Mouse (Mus musculus): ENCODE data around the gene Nbas. TPM values are rescaled to one million over a fixed set of nuclear protein-coding genes. Genes with fewer than 3 reads are reported as not detected.

Nbas gene
- polyA plus RNA-seq, 1 experiment from 2014 or later = 13.7 TPM

GRCm38 (mm10) chr12:13448916-13449315, 180.0 kb downstream of the Nbas start:
- no peaks in the 10 kb centered on the region for H3K27me3 ChIP-seq (replicated peaks; ENCODE audit: control insufficient read depth, insufficient read depth, low read length)
- H3K4me1 ChIP-seq (replicated peaks; ENCODE audit: control insufficient read depth, insufficient read depth, low read length) = no peaks in the 10 kb centered on the region
- no peaks in the 10 kb centered on the region for H3K9me3 ChIP-seq (ENCODE audit: control insufficient read depth, low read length)
- H3K9ac ChIP-seq (replicated peaks; ENCODE audit: low read depth, low read length) = no peak overlapping the region
- ATAC-seq = no peak
- H3K4me2 ChIP-seq (ENCODE audit: low read length) = no peak overlapping the region
- no peak overlapping the region for H3K27ac ChIP-seq (ENCODE audit: low read length)
- no peaks in the 10 kb centered on the region for H3K36me3 ChIP-seq (ENCODE audit: control insufficient read depth, insufficient read depth)
- no peak overlapping the region for H3K4me3 ChIP-seq (replicated peaks; ENCODE audit: low read length)
- 83% methylated on average over 2 of the region's 2 CpGs for WGBS

- WGBS = 85% methylated on average over 2 of the region's 2 CpGs
- Histone ChIP-seq H3K4me1 (replicated peaks; ENCODE audit: control insufficient read depth, insufficient read depth, low read length) (no peaks in the 10 kb centered on the region), H3K9me3 (ENCODE audit: control insufficient read depth, low read length) (no peaks in the 10 kb centered on the region), H3K4me3 (replicated peaks; ENCODE audit: low read length) (no peak overlapping the region), H3K4me2 (ENCODE audit: low read length) (no peak overlapping the region), H3K27ac (ENCODE audit: low read length) (no peak overlapping the region), H3K27me3 (replicated peaks; ENCODE audit: control insufficient read depth, insufficient read depth, low read length) (no peaks in the 10 kb centered on the region), H3K9ac (replicated peaks; ENCODE audit: low read depth, low read length) (no peak overlapping the region), H3K36me3 (ENCODE audit: control insufficient read depth, insufficient read depth) (no peaks in the 10 kb centered on the region)
- ATAC-seq = no peak
Measured at GRCm38 (mm10) chr12:13452050-13452449, 183.1 kb downstream of the Nbas start.

- H3K4me2 ChIP-seq (ENCODE audit: low read length) = no peak overlapping the region
- no peak overlapping the region for H3K9ac ChIP-seq (replicated peaks; ENCODE audit: low read depth, low read length)
- H3K36me3 ChIP-seq (ENCODE audit: control insufficient read depth, insufficient read depth) = no peaks in the 10 kb centered on the region
- WGBS = 90% methylated on average over 6 of the region's 6 CpGs
- no peak overlapping the region for H3K27ac ChIP-seq (ENCODE audit: low read length)
- H3K4me3 ChIP-seq (replicated peaks; ENCODE audit: low read length) = no peak overlapping the region
- no peaks in the 10 kb centered on the region for H3K4me1 ChIP-seq (replicated peaks; ENCODE audit: control insufficient read depth, insufficient read depth, low read length)
- no peaks in the 10 kb centered on the region for H3K9me3 ChIP-seq (ENCODE audit: control insufficient read depth, low read length)
- no peaks in the 10 kb centered on the region for H3K27me3 ChIP-seq (replicated peaks; ENCODE audit: control insufficient read depth, insufficient read depth, low read length)
- ATAC-seq = no peak
Measured at GRCm38 (mm10) chr12:13460223-13460853, 191.4 kb downstream of the Nbas start.

GRCm38 (mm10) chr12:13461558-13462153, 192.7 kb downstream of the Nbas start:
- no peaks in the 10 kb centered on the region for H3K27me3 ChIP-seq (replicated peaks; ENCODE audit: control insufficient read depth, insufficient read depth, low read length)
- ATAC-seq = no peak
- H3K4me2 ChIP-seq (ENCODE audit: low read length) = no peak overlapping the region
- H3K9ac ChIP-seq (replicated peaks; ENCODE audit: low read depth, low read length) = no peak overlapping the region
- H3K4me3 ChIP-seq (replicated peaks; ENCODE audit: low read length) = no peak overlapping the region
- no peaks in the 10 kb centered on the region for H3K36me3 ChIP-seq (ENCODE audit: control insufficient read depth, insufficient read depth)
- H3K9me3 ChIP-seq (ENCODE audit: control insufficient read depth, low read length) = no peaks in the 10 kb centered on the region
- no peak overlapping the region for H3K27ac ChIP-seq (ENCODE audit: low read length)
- H3K4me1 ChIP-seq (replicated peaks; ENCODE audit: control insufficient read depth, insufficient read depth, low read length) = no peaks in the 10 kb centered on the region
- WGBS = 80% methylated on average over 9 of the region's 9 CpGs

- Histone ChIP-seq H3K4me1 (replicated peaks; ENCODE audit: control insufficient read depth, insufficient read depth, low read length) (no peaks in the 10 kb centered on the region), H3K27me3 (replicated peaks; ENCODE audit: control insufficient read depth, insufficient read depth, low read length) (no peaks in the 10 kb centered on the region), H3K9me3 (ENCODE audit: control insufficient read depth, low read length) (no peaks in the 10 kb centered on the region), H3K4me3 (replicated peaks; ENCODE audit: low read length) (no peak overlapping the region), H3K36me3 (ENCODE audit: control insufficient read depth, insufficient read depth) (no peaks in the 10 kb centered on the region), H3K9ac (replicated peaks; ENCODE audit: low read depth, low read length) (no peak overlapping the region), H3K4me2 (ENCODE audit: low read length) (no peak overlapping the region), H3K27ac (ENCODE audit: low read length) (no peak overlapping the region)
- no peak for ATAC-seq
- 85% methylated on average over 6 of the region's 6 CpGs for WGBS
Measured at GRCm38 (mm10) chr12:13462397-13462796, 193.5 kb downstream of the Nbas start.

GRCm38 (mm10) chr12:13465554-13465953, 196.6 kb downstream of the Nbas start:
- Histone ChIP-seq H3K4me3 (replicated peaks; ENCODE audit: low read length) (no peak overlapping the region), H3K36me3 (ENCODE audit: control insufficient read depth, insufficient read depth) (no peaks in the 10 kb centered on the region), H3K4me2 (ENCODE audit: low read length) (no peak overlapping the region), H3K9me3 (ENCODE audit: control insufficient read depth, low read length) (no peaks in the 10 kb centered on the region), H3K27me3 (replicated peaks; ENCODE audit: control insufficient read depth, insufficient read depth, low read length) (no peaks in the 10 kb centered on the region), H3K9ac (replicated peaks; ENCODE audit: low read depth, low read length) (no peak overlapping the region), H3K27ac (ENCODE audit: low read length) (no peak overlapping the region), H3K4me1 (replicated peaks; ENCODE audit: control insufficient read depth, insufficient read depth, low read length) (no peaks in the 10 kb centered on the region)
- ATAC-seq = no peak
- 91% methylated on average over 2 of the region's 2 CpGs for WGBS

- ATAC-seq = no peak
- WGBS = 89% methylated on average over 2 of the region's 2 CpGs
- Histone ChIP-seq H3K4me2 (ENCODE audit: low read length) (no peak overlapping the region), H3K4me3 (replicated peaks; ENCODE audit: low read length) (no peak overlapping the region), H3K36me3 (ENCODE audit: control insufficient read depth, insufficient read depth) (no peaks in the 10 kb centered on the region), H3K27me3 (replicated peaks; ENCODE audit: control insufficient read depth, insufficient read depth, low read length) (no peaks in the 10 kb centered on the region), H3K4me1 (replicated peaks; ENCODE audit: control insufficient read depth, insufficient read depth, low read length) (no peaks in the 10 kb centered on the region), H3K27ac (ENCODE audit: low read length) (no peak overlapping the region), H3K9ac (replicated peaks; ENCODE audit: low read depth, low read length) (no peak overlapping the region), H3K9me3 (ENCODE audit: control insufficient read depth, low read length) (no peaks in the 10 kb centered on the region)
Measured at GRCm38 (mm10) chr12:13474881-13475280, 205.9 kb downstream of the Nbas start.

- no peaks in the 10 kb centered on the region for H3K36me3 ChIP-seq (ENCODE audit: control insufficient read depth, insufficient read depth)
- 85% methylated on average over 7 of the region's 7 CpGs for WGBS
- no peak overlapping the region for H3K9ac ChIP-seq (replicated peaks; ENCODE audit: low read depth, low read length)
- no peak overlapping the region for H3K27ac ChIP-seq (ENCODE audit: low read length)
- H3K4me3 ChIP-seq (replicated peaks; ENCODE audit: low read length) = no peak overlapping the region
- H3K4me1 ChIP-seq (replicated peaks; ENCODE audit: control insufficient read depth, insufficient read depth, low read length) = no peaks in the 10 kb centered on the region
- ATAC-seq = no peak
- no peaks in the 10 kb centered on the region for H3K9me3 ChIP-seq (ENCODE audit: control insufficient read depth, low read length)
- H3K4me2 ChIP-seq (ENCODE audit: low read length) = no peak overlapping the region
- H3K27me3 ChIP-seq (replicated peaks; ENCODE audit: control insufficient read depth, insufficient read depth, low read length) = no peaks in the 10 kb centered on the region
Measured at GRCm38 (mm10) chr12:13479163-13479562, 210.2 kb downstream of the Nbas start.

GRCm38 (mm10) chr12:13486278-13486677, 217.3 kb downstream of the Nbas start:
- ATAC-seq = no peak
- H3K27me3 ChIP-seq (replicated peaks; ENCODE audit: control insufficient read depth, insufficient read depth, low read length) = no peaks in the 10 kb centered on the region
- H3K4me2 ChIP-seq (ENCODE audit: low read length) = no peak overlapping the region
- no peaks in the 10 kb centered on the region for H3K4me1 ChIP-seq (replicated peaks; ENCODE audit: control insufficient read depth, insufficient read depth, low read length)
- H3K4me3 ChIP-seq (replicated peaks; ENCODE audit: low read length) = no peak overlapping the region
- no peak overlapping the region for H3K27ac ChIP-seq (ENCODE audit: low read length)
- no peak overlapping the region for H3K9ac ChIP-seq (replicated peaks; ENCODE audit: low read depth, low read length)
- H3K36me3 ChIP-seq (ENCODE audit: control insufficient read depth, insufficient read depth) = no peaks in the 10 kb centered on the region; the same call in 1 of the 2 replicates
- H3K9me3 ChIP-seq (ENCODE audit: control insufficient read depth, low read length) = no peaks in the 10 kb centered on the region
- WGBS = 84% methylated on average over 3 of the region's 3 CpGs

All from forebrain, embryonic 16.5 days (tissue).